Mouse (Mus musculus): ENCODE data around the gene Rinl. TPM values are rescaled to one million over a fixed set of nuclear protein-coding genes. Genes with fewer than 3 reads are reported as not detected.
A peak's percentile ranks its signal among the peaks of the same experiment; 100 is the strongest.

The Rinl gene
- total RNA-seq, 2 experiments from 2014 or later: 72.3 to 75.5 TPM

- ATAC-seq (replicated peaks; ENCODE audit: poor library complexity, severe bottlenecking): no peak
These were observed 32.6 kb downstream of the Rinl start for GRCm38 (mm10) chr7:28821261-28821831.

GRCm38 (mm10) chr7:28822556-28822955 lies 33.8 kb downstream of the Rinl start:
- no peak for ATAC-seq (replicated peaks; ENCODE audit: poor library complexity, severe bottlenecking)

GRCm38 (mm10) chr7:28822993-28823903 lies 34.5 kb downstream of the Rinl start:
- no peak for ATAC-seq (replicated peaks; ENCODE audit: poor library complexity, severe bottlenecking)

- ATAC-seq (replicated peaks; ENCODE audit: poor library complexity, severe bottlenecking): peak; percentile 25
These were observed 35.2 kb downstream of the Rinl start for GRCm38 (mm10) chr7:28823932-28824331.

- peak; percentile 88 for ATAC-seq (replicated peaks; ENCODE audit: poor library complexity, severe bottlenecking)
These were observed 36.3 kb downstream of the Rinl start, which contains the start of gene Ech1 for GRCm38 (mm10) chr7:28824941-28825685. TSS of gene Ech1 (plus strand) at chr7:28825217.

- no peak for ATAC-seq (replicated peaks; ENCODE audit: poor library complexity, severe bottlenecking)
These were observed 37.1 kb downstream of the Rinl start for GRCm38 (mm10) chr7:28825686-28826401.

GRCm38 (mm10) chr7:28826402-28826772 lies 37.6 kb downstream of the Rinl start:
- ATAC-seq (replicated peaks; ENCODE audit: poor library complexity, severe bottlenecking): no peak

- no peak for ATAC-seq (replicated peaks; ENCODE audit: poor library complexity, severe bottlenecking)
These were observed 38.6 kb downstream of the Rinl start for GRCm38 (mm10) chr7:28827338-28827737.

GRCm38 (mm10) chr7:28829821-28830220 lies 41.1 kb downstream of the Rinl start:
- ATAC-seq (replicated peaks; ENCODE audit: poor library complexity, severe bottlenecking): no peak

GRCm38 (mm10) chr7:28830981-28831380 lies 42.2 kb downstream of the Rinl start:
- no peak for ATAC-seq (replicated peaks; ENCODE audit: poor library complexity, severe bottlenecking)

- ATAC-seq (replicated peaks; ENCODE audit: poor library complexity, severe bottlenecking): no peak
These were observed 42.8 kb downstream of the Rinl start for GRCm38 (mm10) chr7:28831411-28832125.

GRCm38 (mm10) chr7:28832137-28832536 lies 43.4 kb downstream of the Rinl start:
- ATAC-seq (replicated peaks; ENCODE audit: poor library complexity, severe bottlenecking): peak; percentile 88

- no peak for ATAC-seq (replicated peaks; ENCODE audit: poor library complexity, severe bottlenecking)
These were observed 45.1 kb downstream of the Rinl start, which contains the start of gene Lgals4 for GRCm38 (mm10) chr7:28833723-28834347. TSS of gene Lgals4 (plus strand) at chr7:28833854.

GRCm38 (mm10) chr7:28836936-28837335 lies 48.2 kb downstream of the Rinl start:
- ATAC-seq (replicated peaks; ENCODE audit: poor library complexity, severe bottlenecking): no peak

- ATAC-seq (replicated peaks; ENCODE audit: poor library complexity, severe bottlenecking): peak; percentile 84
These were observed 49.6 kb downstream of the Rinl start for GRCm38 (mm10) chr7:28838331-28838730.

GRCm38 (mm10) chr7:28847273-28847672 lies 58.5 kb downstream of the Rinl start:
- ATAC-seq (replicated peaks; ENCODE audit: poor library complexity, severe bottlenecking): no peak

Measured in granulocyte monocyte progenitor cell, adult 5-6 weeks (primary cell).